ENCODE assay signal across 8 mouse cellular contexts in the genomic region with DNA sequence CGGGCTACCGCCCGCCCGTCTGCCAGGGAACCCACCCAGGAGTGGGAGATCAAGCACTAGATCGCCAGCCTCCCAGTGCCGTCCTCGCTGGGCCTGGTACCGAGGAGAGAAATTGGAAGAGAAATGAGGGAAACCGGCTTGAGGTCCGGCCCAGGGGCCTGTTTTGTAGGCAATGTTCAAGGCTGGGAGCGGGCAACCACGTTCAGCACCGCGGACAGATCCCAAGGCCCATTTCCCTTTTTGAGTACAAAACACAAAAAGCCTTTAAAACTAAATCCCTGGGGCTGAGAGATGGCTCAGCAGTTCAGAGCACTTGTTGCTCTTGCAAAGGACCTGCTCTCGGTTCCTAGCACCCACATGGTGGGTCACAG.
DNase-seq lines count a peak whose midpoint lies in the region; ATAC-seq lines count a peak whose summit lies in the region.
"Not testable (repeated sequence)": the region's sequence is repeated elsewhere in the genome, so short reads cannot be mapped to it uniquely, and the experiment has no call there.

No protein-coding gene starts in this region.

- not testable (repeated sequence) for H3K9ac ChIP-seq in intestine, embryonic 14.5 days (ENCODE audit: low read length); kidney, embryonic 15.5 days; limb, embryonic 13.5 days; lung, embryonic 15.5 days; stomach, embryonic 15.5 days

- not testable (repeated sequence) for H3K9me3 ChIP-seq in intestine, embryonic 14.5 days (ENCODE audit: control insufficient read depth, low read length); kidney, embryonic 15.5 days (replicated peaks); limb, embryonic 13.5 days; lung, embryonic 15.5 days; stomach, embryonic 15.5 days

- not testable (repeated sequence) for H3K4me1 ChIP-seq in intestine, embryonic 14.5 days (replicated peaks; ENCODE audit: control insufficient read depth, insufficient read depth, low read length); kidney, embryonic 15.5 days; limb, embryonic 13.5 days; lung, embryonic 15.5 days; stomach, embryonic 15.5 days

- H3K36me3 ChIP-seq in intestine, embryonic 14.5 days (ENCODE audit: control insufficient read depth, insufficient read depth, low read length); kidney, embryonic 15.5 days; limb, embryonic 13.5 days; lung, embryonic 15.5 days; stomach, embryonic 15.5 days: not testable (repeated sequence)

- peak; percentile 86 for ATAC-seq in common myeloid progenitor, adult 5-6 weeks (replicated peaks; ENCODE audit: low read depth, poor library complexity, severe bottlenecking)
- ATAC-seq in granulocyte monocyte progenitor cell, adult 5-6 weeks (replicated peaks; ENCODE audit: poor library complexity, severe bottlenecking) = peak; percentile 64
- ATAC-seq in intestine, embryonic 14.5 days (replicated peaks; ENCODE audit: low FRiP score, low TSS enrichment, low read depth) = 0 out of 2 replicates have a peak, but pooled peaks have one; percentile 45
- ATAC-seq in kidney, embryonic 15.5 days (replicated peaks; ENCODE audit: low FRiP score) = peak; percentile 63; the same call in 1 of the 2 replicates
- peak; percentile 34; the same call in 1 of the 2 replicates for ATAC-seq in limb, embryonic 13.5 days (ENCODE audit: low FRiP score, low read depth)
- peak; percentile 19; the same call in 1 of the 2 replicates for ATAC-seq in lung, embryonic 15.5 days (ENCODE audit: borderline replicate concordance, extremely low read depth, low FRiP score, low TSS enrichment)
- 0 out of 2 replicates have a peak, but pooled peaks have one; percentile 53 for ATAC-seq in megakaryocyte-erythroid progenitor cell, adult 5-6 weeks (replicated peaks; ENCODE audit: low FRiP score, low TSS enrichment, poor library complexity, severe bottlenecking)
- ATAC-seq in stomach, embryonic 15.5 days (ENCODE audit: insufficient read depth, low FRiP score, low read depth) = peak; percentile 25; the same call in 1 of the 2 replicates

- DNase-seq in intestine, embryonic 14.5 days (ENCODE audit: low spot score) = not testable (repeated sequence)

- H3K4me2 ChIP-seq in intestine, embryonic 14.5 days (ENCODE audit: low read length); kidney, embryonic 15.5 days; limb, embryonic 13.5 days (replicated peaks); lung, embryonic 15.5 days; stomach, embryonic 15.5 days: not testable (repeated sequence)

- H3K27ac ChIP-seq in intestine, embryonic 14.5 days (ENCODE audit: low read depth); kidney, embryonic 15.5 days; limb, embryonic 13.5 days; lung, embryonic 15.5 days; stomach, embryonic 15.5 days: not testable (repeated sequence)

- WGBS in intestine, embryonic 14.5 days = no CpG with 5 or more reads among the region's 15 CpGs
- WGBS in kidney, embryonic 15.5 days = no CpG with 5 or more reads among the region's 15 CpGs
- no CpG with 5 or more reads among the region's 15 CpGs for WGBS in limb, embryonic 13.5 days
- WGBS in lung, embryonic 15.5 days = no CpG with 5 or more reads among the region's 15 CpGs
- no CpG with 5 or more reads among the region's 15 CpGs for WGBS in stomach, embryonic 15.5 days

- H3K27me3 ChIP-seq in intestine, embryonic 14.5 days (replicated peaks; ENCODE audit: control insufficient read depth, insufficient read depth, low read length); lung, embryonic 15.5 days; stomach, embryonic 15.5 days (replicated peaks): not testable (repeated sequence)
- peaks cover 15% of the 10 kb centered on the region for H3K27me3 ChIP-seq in kidney, embryonic 15.5 days
- peaks cover 20% of the 10 kb centered on the region for H3K27me3 ChIP-seq in limb, embryonic 13.5 days

- not testable (repeated sequence) for H3K4me3 ChIP-seq in intestine, embryonic 14.5 days (ENCODE audit: low read depth, low read length); kidney, embryonic 15.5 days (replicated peaks); limb, embryonic 13.5 days; lung, embryonic 15.5 days; stomach, embryonic 15.5 days (replicated peaks)

Comparison
In these comparisons a context has a peak if more than half of its experiments do, and no peak if none do; other contexts are left out.
1. ATAC-seq: peak in every context shown above with its lines; median percentile 86 in common myeloid progenitor, adult 5-6 weeks; 64 in granulocyte monocyte progenitor cell, adult 5-6 weeks; 63 in kidney, embryonic 15.5 days; 53 in megakaryocyte-erythroid progenitor cell, adult 5-6 weeks; 45 in intestine, embryonic 14.5 days; 34 in limb, embryonic 13.5 days; 25 in stomach, embryonic 15.5 days; 19 in lung, embryonic 15.5 days.